Mouse (Mus musculus) stomach, postnatal 0 days (tissue): Measurements from ENCODE around the gene Fam173a. TPM values are rescaled to one million over a fixed set of nuclear protein-coding genes. Genes with fewer than 3 reads are reported as not detected.
A peak's percentile ranks its signal among the peaks of the same experiment; 100 is the strongest.

Source experiments
- ATAC-seq: fragments of 200-750 bp; cut with Nextera tagmentation; 2 replicates; pipeline ENCODE4 v1.8.0; 2017; ENCODE audit not compliant: low FRiP score, low TSS enrichment
- DNase-seq: peaks from one replicate; pipeline ENCODE4 v3.0.0-alpha.2; 2016; ENCODE audit warnings: low spot score
- H3K27ac ChIP-seq: fragments of 300-500 bp; sonication (generic); replicated peaks from 2 replicates; pipeline ENCODE4 v1.5.1; 2014; ENCODE audit warnings: mild to moderate bottlenecking, control low read depth
- H3K27me3 ChIP-seq: fragments of 300-500 bp; sonication (generic); 2 replicates; pipeline ENCODE4 v1.6.1; 2014; ENCODE audit warnings: low read length; ENCODE audit not compliant: control insufficient read depth, insufficient read depth
- H3K36me3 ChIP-seq: fragments of 300-500 bp; sonication (generic); 2 replicates; pipeline ENCODE4 v1.6.1; 2014; ENCODE audit warnings: low read length, mixed read lengths; ENCODE audit not compliant: control insufficient read depth, insufficient read depth
- H3K4me1 ChIP-seq: fragments of 300-500 bp; sonication (generic); replicated peaks from 2 replicates; pipeline ENCODE4 v1.6.1; 2014; ENCODE audit warnings: antibody characterized with exemption; ENCODE audit not compliant: control insufficient read depth, insufficient read depth
- H3K4me2 ChIP-seq: fragments of 300-500 bp; sonication (generic); replicated peaks from 2 replicates; pipeline ENCODE4 v1.6.1; 2014; ENCODE audit warnings: low read depth, mild to moderate bottlenecking, control low read depth, moderate library complexity
- H3K4me3 ChIP-seq: fragments of 300-500 bp; sonication (generic); 2 replicates; pipeline ENCODE4 v1.5.1; 2014; ENCODE audit warnings: low read depth, low read length, control low read depth
- H3K9ac ChIP-seq: fragments of 300-500 bp; sonication (generic); 2 replicates; pipeline ENCODE4 v1.6.1; 2014; ENCODE audit warnings: mild to moderate bottlenecking, low read length, control low read depth, mixed read lengths
- H3K9me3 ChIP-seq: fragments of 300-500 bp; sonication (generic); 2 replicates; pipeline ENCODE4 v1.6.1; 2016; ENCODE audit warnings: low read length; ENCODE audit not compliant: control insufficient read depth
- CTCF ChIP-seq: IDR thresholded peaks from 2 replicates; pipeline ENCODE4 v1.5.1; 2016; ENCODE audit warnings: antibody characterized with exemption, low read depth, mild to moderate bottlenecking, moderate library complexity
- EP300 ChIP-seq: optimal IDR thresholded peaks from 2 replicates; pipeline ENCODE3; 2016; ENCODE audit warnings: antibody characterized with exemption
- WGBS: fragments of 180-500 bp; shearing (Covaris S2); extraction: QIAGEN DNeasy Blood & Tissue Kit; methylation state at CpG from one replicate; pipeline ENCODE4 v1.1.7; 2014; 5-methylcytosine and 5-hydroxymethylcytosine counted together
- polyA plus RNA-seq: library from polyadenylated mRNA; unstranded; fragments of >200 nt; fragmentation: Nextera tagmentation; extraction: Ambion mirVana; gene quantifications from 2 replicates; pipeline ENCODE4 v1.2.1, GENCODE M21; 2015

The Fam173a gene
- polyA plus RNA-seq: 91.0 and 94.7 TPM in 2 replicates

DNA sequence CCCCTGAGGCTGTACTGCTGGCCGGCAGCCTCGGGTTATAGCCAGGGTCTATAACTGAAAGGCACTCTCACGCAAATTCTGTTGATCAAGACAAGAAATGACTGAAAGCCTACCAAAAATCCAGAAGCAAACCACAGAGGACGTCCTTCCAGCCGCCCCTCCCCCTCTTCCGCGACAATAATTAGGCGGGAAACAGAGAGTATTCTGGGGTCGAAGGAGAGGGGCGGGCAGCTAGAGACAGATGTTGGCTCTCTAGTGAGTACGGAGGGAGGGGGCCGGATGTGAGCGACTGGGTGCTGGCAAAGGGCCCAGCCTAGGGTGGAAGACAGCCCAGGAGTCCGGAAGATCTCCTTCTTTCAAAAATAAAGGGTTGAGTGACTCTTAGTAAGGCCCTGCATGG, at the start of gene Fam173a:
Fam173a (minus strand) TSS at position 287 of the 400 bp plus-strand sequence.
- ATAC-seq (peak; percentile 50; the same call in 1 of the 2 replicates), DNase-seq (peak; percentile 68)
- Histone ChIP-seq H3K9ac (peak within 1 kb of the TSS; percentile 76), H3K36me3 (peaks cover 9% of the 10 kb centered on the region; the same call in 1 of the 2 replicates), H3K4me2 (peak within 1 kb of the TSS; percentile 87), H3K4me1 (peaks cover 3% of the 10 kb centered on the region; the same call in 1 of the 2 replicates), H3K9me3 (no peaks in the 10 kb centered on the region), H3K4me3 (peak within 1 kb of the TSS; percentile 79), H3K27me3 (no peaks in the 10 kb centered on the region), H3K27ac (peak within 1 kb of the TSS; percentile 93)
- under 1% methylated on average over 14 of the region's 14 CpGs for WGBS
- TF ChIP-seq CTCF (no peak), EP300 (no peak)

DNA sequence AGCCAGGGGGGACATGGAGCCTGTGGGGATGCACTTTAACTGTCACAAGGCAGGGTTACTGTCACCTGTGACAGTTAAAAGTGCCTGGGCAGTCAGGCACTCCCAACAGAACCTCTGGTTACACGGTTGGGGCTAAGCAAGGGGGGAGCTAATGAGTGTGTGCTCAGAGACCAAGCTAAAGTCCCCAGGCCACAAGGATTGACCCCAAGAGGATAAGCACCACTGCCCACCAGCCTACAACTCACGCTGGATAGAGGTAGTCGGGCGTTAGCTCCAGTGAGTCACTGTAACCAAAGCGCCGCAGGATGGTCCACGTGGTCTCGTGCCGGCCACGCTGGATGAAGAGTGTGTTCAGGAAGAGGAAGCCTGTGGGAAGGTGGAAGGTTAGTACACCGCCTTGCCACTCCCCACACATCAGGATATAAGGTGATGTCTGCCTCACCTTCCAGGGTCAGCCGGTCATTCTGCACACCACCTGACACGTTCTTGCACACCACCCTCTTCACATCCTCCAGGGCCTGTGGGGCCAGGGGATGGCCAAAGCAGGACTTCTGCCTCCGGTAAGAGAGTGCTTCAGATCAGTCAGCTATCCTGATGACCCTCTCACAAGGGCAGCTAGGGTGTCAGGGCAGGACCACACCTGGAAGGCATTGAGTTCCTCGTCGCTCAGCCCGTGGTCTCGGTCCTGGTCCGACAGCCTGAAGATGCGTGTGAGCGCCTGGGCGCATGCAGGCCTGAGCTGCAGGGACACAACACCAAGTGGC, 48.6 kb upstream of the Fam173a start, which contains the start of gene Gm20683:
Gm20683 (minus strand) TSS at position 647 of the 764 bp plus-strand sequence.
- no peaks in the 10 kb centered on the region for H3K9me3 ChIP-seq
- no peak for ATAC-seq
- no peak for TF ChIP-seq CTCF
- no peak for TF ChIP-seq EP300
- 93% methylated on average over 22 of the region's 22 CpGs for WGBS
- H3K4me1 ChIP-seq: peaks cover 8% of the 10 kb centered on the region
- no peak for DNase-seq
- H3K27ac ChIP-seq: no peak within 1 kb of the TSS
- H3K4me3 ChIP-seq: no peak within 1 kb of the TSS
- H3K36me3 ChIP-seq: peaks cover 33% of the 10 kb centered on the region
- no peaks in the 10 kb centered on the region for H3K27me3 ChIP-seq
- no peak within 1 kb of the TSS for H3K4me2 ChIP-seq
- no peak within 1 kb of the TSS for H3K9ac ChIP-seq

DNA sequence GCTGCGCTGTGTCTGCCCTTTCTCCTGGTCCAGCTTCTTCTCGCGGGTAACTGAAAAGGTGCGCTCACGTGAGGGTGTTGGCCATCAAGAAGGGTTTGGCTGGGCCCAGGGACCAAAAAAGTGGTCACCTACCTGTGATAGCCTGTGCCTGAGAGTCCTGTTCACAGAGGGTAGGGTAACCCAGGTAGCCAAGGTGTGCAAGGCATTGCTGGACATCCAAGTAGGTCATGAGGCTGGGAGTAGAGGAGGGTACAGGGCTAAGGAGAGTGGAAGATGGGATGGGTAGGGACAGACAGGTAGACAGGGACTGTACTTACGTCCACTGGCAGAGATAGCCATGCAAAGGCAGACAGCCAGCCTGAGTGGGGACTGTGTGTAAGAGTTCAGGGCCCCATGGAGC, 47.8 kb upstream of the Fam173a start:
- H3K4me3 ChIP-seq: no peak overlapping the region
- no peak overlapping the region for H3K4me2 ChIP-seq
- H3K27ac ChIP-seq: no peak overlapping the region
- H3K36me3 ChIP-seq: peaks cover 33% of the 10 kb centered on the region
- DNase-seq: no peak
- ATAC-seq: no peak
- H3K9ac ChIP-seq: no peak overlapping the region
- peaks cover 11% of the 10 kb centered on the region for H3K4me1 ChIP-seq
- TF ChIP-seq CTCF (no peak), EP300 (no peak)
- 92% methylated on average over 6 of the region's 6 CpGs for WGBS
- no peaks in the 10 kb centered on the region for H3K27me3 ChIP-seq
- H3K9me3 ChIP-seq: no peaks in the 10 kb centered on the region

DNA sequence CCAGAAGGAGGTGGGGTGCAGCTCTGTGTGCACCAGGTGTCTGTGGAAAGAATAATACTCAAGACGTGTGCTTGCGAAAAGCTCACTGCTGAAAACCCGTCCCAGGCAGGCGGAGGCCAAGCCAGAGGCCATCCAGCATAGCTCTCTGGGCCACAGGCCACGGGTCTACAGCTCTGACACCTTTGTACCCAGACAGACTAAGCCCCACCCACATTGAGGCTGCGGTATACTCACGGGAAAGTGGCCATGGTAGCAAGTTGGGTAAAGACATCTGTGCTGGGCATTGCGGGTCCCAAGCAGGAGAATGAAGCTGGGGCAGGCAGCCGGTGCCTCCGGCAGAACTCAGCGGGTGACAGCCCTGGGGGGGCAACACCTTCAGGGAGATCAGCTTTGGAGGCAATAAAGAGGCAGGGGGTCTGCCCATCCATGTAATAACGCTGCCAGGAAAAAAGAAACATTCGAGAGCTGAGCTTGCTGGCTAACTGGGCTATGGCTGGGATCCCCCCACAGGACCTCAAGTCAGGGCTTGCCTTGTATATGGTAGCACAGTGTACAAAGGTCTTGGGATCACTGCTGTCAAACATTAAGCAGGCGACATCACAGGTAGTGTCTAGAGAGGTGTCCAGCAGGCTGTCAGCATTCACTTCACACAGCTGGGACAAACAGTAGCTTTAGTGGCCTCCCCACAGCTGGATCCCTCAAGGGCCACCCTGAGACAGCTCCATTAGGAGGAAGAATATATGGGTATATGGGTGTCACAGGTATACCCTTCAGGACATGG, 46.9 kb upstream of the Fam173a start:
- Histone ChIP-seq H3K4me3 (no peak overlapping the region), H3K9ac (no peak overlapping the region), H3K4me1 (peaks cover 15% of the 10 kb centered on the region), H3K4me2 (no peak overlapping the region), H3K36me3 (peaks cover 33% of the 10 kb centered on the region), H3K27ac (peak overlapping the region; percentile 35; the same call in 1 of the 2 replicates), H3K27me3 (no peaks in the 10 kb centered on the region), H3K9me3 (no peaks in the 10 kb centered on the region)
- 79% methylated on average over 14 of the region's 14 CpGs for WGBS
- DNase-seq: no peak
- TF ChIP-seq CTCF: no peak
- no peak for ATAC-seq

DNA sequence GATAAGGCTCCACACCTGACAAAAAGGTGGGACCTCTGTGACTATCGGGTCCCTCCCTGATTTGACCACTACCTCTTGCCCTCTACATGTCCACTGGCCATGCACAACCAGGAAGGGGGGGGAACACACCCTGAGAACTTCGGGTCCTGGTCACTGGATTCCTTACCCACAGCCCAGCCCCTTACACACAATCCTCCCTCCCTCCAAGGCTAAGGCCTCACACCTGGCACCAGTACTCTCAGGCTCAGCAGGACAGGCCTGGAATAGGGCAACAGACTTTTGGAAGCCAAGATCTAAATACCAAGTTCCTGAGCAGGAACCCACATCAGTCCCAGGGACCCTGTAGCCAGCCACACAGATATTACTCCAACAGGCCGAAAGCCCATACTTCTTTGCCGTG, 46.2 kb upstream of the Fam173a start:
- H3K27me3 ChIP-seq: no peaks in the 10 kb centered on the region
- TF ChIP-seq CTCF: no peak
- no peak for TF ChIP-seq EP300
- H3K9me3 ChIP-seq: no peaks in the 10 kb centered on the region
- no peak overlapping the region for H3K4me3 ChIP-seq
- H3K36me3 ChIP-seq: peaks cover 33% of the 10 kb centered on the region
- DNase-seq (no peak), ATAC-seq (no peak)
- H3K4me1 ChIP-seq: peaks cover 21% of the 10 kb centered on the region
- no peak overlapping the region for H3K4me2 ChIP-seq
- H3K27ac ChIP-seq: peak overlapping the region; percentile 35; the same call in 1 of the 2 replicates
- H3K9ac ChIP-seq: no peak overlapping the region
- WGBS: 78% methylated on average over 4 of the region's 4 CpGs
